ENCODE assay signal across 10 mouse cellular contexts in the genomic region with DNA sequence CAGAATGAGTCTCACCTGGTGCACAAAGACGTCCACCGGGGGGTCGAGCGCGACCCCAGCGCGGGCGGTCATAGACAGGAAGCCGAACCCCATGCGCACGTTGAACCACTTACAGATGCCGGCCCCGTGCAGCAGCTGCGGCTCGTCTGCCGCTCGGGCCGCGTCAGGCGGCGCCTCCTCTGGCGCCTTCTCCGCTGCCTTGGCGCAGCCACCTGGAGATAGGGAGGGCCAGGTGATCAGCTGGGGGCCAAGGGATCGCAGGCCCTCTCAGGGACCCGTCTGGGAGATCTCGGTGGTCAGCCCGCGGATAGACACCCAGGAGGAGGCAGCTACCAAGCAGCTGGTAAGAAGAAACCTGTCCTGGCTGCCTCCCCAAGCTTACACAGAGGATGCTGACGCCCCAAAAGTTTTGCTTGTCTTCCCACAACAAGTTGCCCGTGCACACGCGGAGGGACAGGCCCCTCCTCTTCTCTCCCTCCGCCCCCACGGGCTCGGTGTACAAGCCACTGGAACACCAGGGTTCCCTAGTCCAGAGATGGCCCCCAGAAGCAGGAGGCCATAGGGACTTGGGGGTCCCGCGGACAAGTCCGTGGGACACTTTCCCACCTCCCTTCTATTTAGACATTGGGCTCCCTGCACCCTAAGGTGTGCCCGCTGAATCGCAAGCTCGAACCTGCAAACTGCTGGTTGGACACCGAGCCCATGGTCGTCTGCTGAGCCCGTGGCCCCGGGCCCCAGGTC. TPM values are rescaled to one million over a fixed set of nuclear protein-coding genes. Genes with fewer than 3 reads are reported as not detected.
DNase-seq lines count a peak whose midpoint lies in the region; ATAC-seq and TF ChIP-seq lines count a peak whose summit lies in the region.
"Had no signal": no experiment of that assay in that cellular context is flagged by ENCODE, and none has a peak within 500 bp of the region (broad histone marks: within the 10 kb centered on the region; RNA-seq: fewer than 3 reads in every experiment).

No protein-coding gene starts in this region.

- no peaks in the 10 kb centered on the region for H3K9me3 ChIP-seq in ES-Bruce4 (replicated peaks; ENCODE audit: control insufficient read depth, insufficient read depth, low read length, poor library complexity, severe bottlenecking)
- H3K9me3 ChIP-seq in ES-E14 (ENCODE audit: control insufficient read depth, insufficient read depth, low read depth, low read length), result no peaks in the 10 kb centered on the region
- no peaks in the 10 kb centered on the region for H3K9me3 ChIP-seq in hindbrain, embryonic 11.5 days (ENCODE audit: control insufficient read depth, low read length)
- H3K9me3 ChIP-seq in liver, embryonic 16.5 days (replicated peaks; ENCODE audit: control insufficient read depth, low read length), result no peaks in the 10 kb centered on the region

- ATAC-seq in hindbrain, embryonic 11.5 days (ENCODE audit: low FRiP score), result peak; percentile 22
- no peak for ATAC-seq in liver, embryonic 16.5 days (ENCODE audit: low read depth)

- in situ Hi-C loops in ES-E14 (cut with MboI; ENCODE audit: low sequenced_read_pairs in 2 of 2, unreplicated experiment in 2 of 2), result no loop called here

- TF ChIP-seq POLR2A in ES-Bruce4 (IDR thresholded peaks at IDR 0.05; ENCODE audit: insufficient read depth, low read length), result no peak

- H3K9ac ChIP-seq in ES-Bruce4 (ENCODE audit: low read depth, poor library complexity, severe bottlenecking) (peak overlapping the region; percentile 62), ES-E14 (ENCODE audit: insufficient read depth, low read depth, low read length, poor library complexity, severe bottlenecking) (peak overlapping the region; percentile 87)
- peak overlapping the region; percentile 61 for H3K9ac ChIP-seq in hindbrain, embryonic 11.5 days (ENCODE audit: low read depth, low read length)
- H3K9ac ChIP-seq in liver, embryonic 16.5 days (ENCODE audit: low read depth, low read length), result no peak overlapping the region

- H3K27ac ChIP-seq in ES-Bruce4 (ENCODE audit: insufficient read depth, low read length) (peak overlapping the region; percentile 73), ES-E14 (ENCODE audit: insufficient read depth, low read depth, low read length, poor library complexity, severe bottlenecking) (peak overlapping the region; percentile 96)
- H3K27ac ChIP-seq in hindbrain, embryonic 11.5 days (ENCODE audit: low read depth, low read length), result peak overlapping the region; percentile 87
- no peak overlapping the region for H3K27ac ChIP-seq in liver, embryonic 16.5 days (ENCODE audit: low read length)
- H3K27ac ChIP-seq in left cerebral cortex, adult 2 months, result no peak overlapping the region

- H3K27me3 ChIP-seq in ES-Bruce4 (ENCODE audit: control insufficient read depth, insufficient read depth, low read length, poor library complexity, severe bottlenecking), result no peaks in the 10 kb centered on the region
- no peaks in the 10 kb centered on the region for H3K27me3 ChIP-seq in hindbrain, embryonic 11.5 days (ENCODE audit: control insufficient read depth, insufficient read depth, low read length)
- H3K27me3 ChIP-seq in liver, embryonic 16.5 days (ENCODE audit: control insufficient read depth, insufficient read depth, low read depth, low read length), result peaks cover 46% of the 10 kb centered on the region

- intact Hi-C loops in left cerebral cortex, adult 2 months (cut with DNase I), result no loop called here

- TF ChIP-seq CTCF in ES-Bruce4 (IDR thresholded peaks at IDR 0.05; ENCODE audit: low read depth, low read length), result no peak
- no peak for TF ChIP-seq CTCF in left cerebral cortex, adult 2 months (IDR thresholded peaks at IDR 0.05)

- DNase-seq in ES-E14 (ENCODE audit: low read depth, low spot score) (no peak), adipocyte (ENCODE audit: low spot score) (no peak)
- DNase-seq in hindbrain, embryonic 11.5 days (ENCODE audit: low spot score), result peak; percentile 61
- no peak for DNase-seq in left cerebral cortex, adult 2 months (ENCODE audit: extremely low spot score in 1 of 2, low spot score in 2 of 2)
- no peak for DNase-seq in adrenal gland, adult (ENCODE audit: inconsistent age in 2 of 2, low spot score in 1 of 2)
- no peak for DNase-seq in cerebellum, postnatal 14 days

- peak overlapping the region; percentile 71 for H3K4me3 ChIP-seq in ES-Bruce4 (ENCODE audit: low read depth, low read length)
- H3K4me3 ChIP-seq in ES-E14 (ENCODE audit: insufficient read depth in 1 of 2, low read depth in 1 of 2, low read length in 2 of 2, poor library complexity in 1 of 2, severe bottlenecking in 1 of 2), result peak overlapping the region; percentile 85 to 88
- peak overlapping the region; percentile 45 for H3K4me3 ChIP-seq in hindbrain, embryonic 11.5 days (ENCODE audit: low read depth, low read length)
- H3K4me3 ChIP-seq in liver, embryonic 16.5 days (ENCODE audit: low read depth, low read length), result peak overlapping the region; percentile 29; the same call in 1 of the 2 replicates
- H3K4me3 ChIP-seq in left cerebral cortex, adult 2 months, result no peak overlapping the region

- H3K4me1 ChIP-seq in ES-Bruce4 (ENCODE audit: control insufficient read depth, insufficient read depth, low read length), result peaks cover 7% of the 10 kb centered on the region
- H3K4me1 ChIP-seq in ES-E14 (ENCODE audit: control insufficient read depth in 2 of 2, insufficient read depth in 2 of 2, low read length in 2 of 2, poor library complexity in 1 of 2), result peaks cover 0 to 4% of the 10 kb centered on the region in 2 experiments; a peak in 3 of 4 replicates
- peaks cover 21% of the 10 kb centered on the region; the same call in 1 of the 2 replicates for H3K4me1 ChIP-seq in hindbrain, embryonic 11.5 days (replicated peaks; ENCODE audit: control insufficient read depth, insufficient read depth, low read length)
- H3K4me1 ChIP-seq in liver, embryonic 16.5 days (ENCODE audit: control insufficient read depth, low read depth, low read length), result peaks cover 7% of the 10 kb centered on the region

- H3K36me3 ChIP-seq in ES-Bruce4 (ENCODE audit: control insufficient read depth, insufficient read depth, low read length, poor library complexity, severe bottlenecking) (peaks cover 11% of the 10 kb centered on the region), ES-E14 (ENCODE audit: control insufficient read depth, insufficient read depth, low read length, poor library complexity, severe bottlenecking) (peaks cover 5% of the 10 kb centered on the region; the same call in 1 of the 2 replicates)
- H3K36me3 ChIP-seq in hindbrain, embryonic 11.5 days (ENCODE audit: control insufficient read depth, insufficient read depth, low read length), result no peaks in the 10 kb centered on the region
- no peaks in the 10 kb centered on the region for H3K36me3 ChIP-seq in liver, embryonic 16.5 days (ENCODE audit: control insufficient read depth, insufficient read depth)

- TF ChIP-seq EP300 in ES-Bruce4 (IDR thresholded peaks at IDR 0.05; ENCODE audit: insufficient read depth, low read depth, low read length), result no peak

- WGBS in hindbrain, embryonic 11.5 days, result under 1% methylated on average over 45 of the region's 46 CpGs
- under 1% methylated on average over 46 of the region's 46 CpGs for WGBS in liver, embryonic 16.5 days (ENCODE audit: insufficient replicate concordance)

- H3K4me2 ChIP-seq in hindbrain, embryonic 11.5 days (replicated peaks; ENCODE audit: low read depth, low read length), result peak overlapping the region; percentile 72
- H3K4me2 ChIP-seq in liver, embryonic 16.5 days (ENCODE audit: low read depth, low read length), result peak overlapping the region; percentile 41

TF ChIP-seq in ES-E14, 5 proteins besides CTCF, POLR2A, EP300 and RAD21:
- TF ChIP-seq HCFC1 (IDR thresholded peaks at IDR 0.05; ENCODE audit: borderline replicate concordance, insufficient read depth, low read length) (no peak), CHD2 (IDR thresholded peaks at IDR 0.05; ENCODE audit: low read depth, low read length) (no peak)

RNA-seq across cellular contexts. Expression of gene Lin28a, which starts 0.4 kb away (rescaled TPM):
- 201 and 217 TPM in 2 replicates for polyA plus RNA-seq in ES-Bruce4 (2011; ENCODE audit: insufficient read depth, insufficient read length, low read depth, missing spikeins)
- 84.7 and 134 TPM in 2 replicates for total RNA-seq in ES-E14 (2012; rRNA removed)
- 2.9 and 3.7 TPM in 2 replicates for polyA plus RNA-seq in hindbrain, embryonic 11.5 days (2014; fragmentation: Nextera tagmentation; extraction: Ambion mirVana)
- 1.1 and 1.5 TPM in 2 replicates for polyA plus RNA-seq in liver, embryonic 16.5 days (2015; fragmentation: Nextera tagmentation; extraction: Ambion mirVana)
- not detected for total RNA-seq in left cerebral cortex, adult 2 months (2021)
- total RNA-seq: adrenal gland, adult 18-20 months; left cerebral cortex, postnatal 25 days had no signal

RNA-seq across cellular contexts. Expression of gene Dhdds, which starts 17.5 kb away (rescaled TPM):
- 18.5 and 23.5 TPM in 2 replicates for polyA plus RNA-seq in ES-Bruce4 (2011; ENCODE audit: insufficient read depth, insufficient read length, low read depth, missing spikeins)
- total RNA-seq in ES-E14 (2012; rRNA removed), result 20.9 and 24.6 TPM in 2 replicates
- 34.9 and 38.1 TPM in 2 replicates for polyA plus RNA-seq in hindbrain, embryonic 11.5 days (2014; fragmentation: Nextera tagmentation; extraction: Ambion mirVana)
- 17.4 and 20.2 TPM in 2 replicates for polyA plus RNA-seq in liver, embryonic 16.5 days (2015; fragmentation: Nextera tagmentation; extraction: Ambion mirVana)
- total RNA-seq in left cerebral cortex, adult 2 months (2021), result 10 to 100 TPM; 61.4 to 62.2 TPM

RNA-seq across cellular contexts. Expression of gene Zfp683, which starts 35.4 kb away (rescaled TPM):
- not detected in 2 replicates for polyA plus RNA-seq in ES-Bruce4 (2011; ENCODE audit: insufficient read depth, insufficient read length, low read depth, missing spikeins)
- total RNA-seq in ES-E14 (2012; rRNA removed), result not detected in 2 replicates
- not detected in 2 replicates for polyA plus RNA-seq in hindbrain, embryonic 11.5 days (2014; fragmentation: Nextera tagmentation; extraction: Ambion mirVana)
- not detected in 2 replicates for polyA plus RNA-seq in liver, embryonic 16.5 days (2015; fragmentation: Nextera tagmentation; extraction: Ambion mirVana)
- total RNA-seq in left cerebral cortex, adult 2 months (2021), result not detected
- total RNA-seq: left cerebral cortex, postnatal 25 days had no signal

RNA-seq across cellular contexts. Expression of gene Crybg2, which starts 42.4 kb away (rescaled TPM):
- polyA plus RNA-seq in ES-Bruce4 (2011; ENCODE audit: insufficient read depth, insufficient read length, low read depth, missing spikeins), result 19.2 and 26.1 TPM in 2 replicates
- 12.6 and 30.9 TPM in 2 replicates for total RNA-seq in ES-E14 (2012; rRNA removed)
- 1.4 and 1.8 TPM in 2 replicates for polyA plus RNA-seq in hindbrain, embryonic 11.5 days (2014; fragmentation: Nextera tagmentation; extraction: Ambion mirVana)
- polyA plus RNA-seq in liver, embryonic 16.5 days (2015; fragmentation: Nextera tagmentation; extraction: Ambion mirVana), result 0.61 and 0.68 TPM in 2 replicates
- 1 to 10 TPM; 2.3 to 2.4 TPM for total RNA-seq in left cerebral cortex, adult 2 months (2021)

RNA-seq across cellular contexts. Expression of gene Hmgn2, which starts 49.8 kb away (rescaled TPM):
- polyA plus RNA-seq in ES-Bruce4 (2011; ENCODE audit: insufficient read depth, insufficient read length, low read depth, missing spikeins), result 253 and 257 TPM in 2 replicates
- 196 and 205 TPM in 2 replicates for total RNA-seq in ES-E14 (2012; rRNA removed)
- polyA plus RNA-seq in hindbrain, embryonic 11.5 days (2014; fragmentation: Nextera tagmentation; extraction: Ambion mirVana), result 3,330 and 3,354 TPM in 2 replicates
- polyA plus RNA-seq in liver, embryonic 16.5 days (2015; fragmentation: Nextera tagmentation; extraction: Ambion mirVana), result 517 and 560 TPM in 2 replicates
- total RNA-seq in left cerebral cortex, adult 2 months (2021), result 10 to 100 TPM; 87.8 to 99.8 TPM

Comparison
In these comparisons a context has a peak if more than half of its experiments do, and no peak if none do; other contexts are left out.
1. H3K27ac ChIP-seq: peak in ES-Bruce4 (single experiment), ES-E14 (single experiment) and hindbrain, embryonic 11.5 days (single experiment); none in liver, embryonic 16.5 days (single experiment) and left cerebral cortex, adult 2 months (single experiment).
2. RNA of gene Lin28a, which starts 0.4 kb away (polyA plus RNA-seq): 201 to 217 TPM in ES-Bruce4; 2.9 to 3.7 TPM in hindbrain, embryonic 11.5 days and 1.1 to 1.5 TPM in liver, embryonic 16.5 days; every median in the first group is over 10 times any median in the second.